Mouse (Mus musculus): ENCODE measurements at regions not wholly inside any gene's neighbourhood (a gene's known extent, or its start where the extent isn't known, plus 50 kb on each side); places are given as distances from the start of the nearest gene placed in this dataset.
A peak's percentile ranks its signal among the peaks of the same experiment; 100 is the strongest.

- DNase-seq (ENCODE audit: low read depth, low spot score): peak; percentile 55
Measured at GRCm38 (mm10) chr2:45512852-45513251, 395.7 kb upstream of the Zeb2 start.

GRCm38 (mm10) chr2:45511791-45512190, 394.6 kb upstream of the Zeb2 start:
- no peak for DNase-seq (ENCODE audit: low read depth, low spot score)

- no peak for DNase-seq (ENCODE audit: low read depth, low spot score)
Measured at GRCm38 (mm10) chr2:45504468-45504867, 387.3 kb upstream of the Zeb2 start.

GRCm38 (mm10) chr2:45493656-45494055, 376.5 kb upstream of the Zeb2 start:
- no peak for DNase-seq (ENCODE audit: low read depth, low spot score)

GRCm38 (mm10) chr2:45486530-45486929, 369.3 kb upstream of the Zeb2 start:
- DNase-seq (ENCODE audit: low read depth, low spot score): no peak

GRCm38 (mm10) chr2:45485477-45485876, 368.3 kb upstream of the Zeb2 start:
- DNase-seq (ENCODE audit: low read depth, low spot score): no peak

- no peak for DNase-seq (ENCODE audit: low read depth, low spot score)
Measured at GRCm38 (mm10) chr2:45480671-45481070, 363.5 kb upstream of the Zeb2 start.

GRCm38 (mm10) chr2:45475996-45476395, 358.8 kb upstream of the Zeb2 start:
- DNase-seq (ENCODE audit: low read depth, low spot score): no peak

GRCm38 (mm10) chr2:45464306-45464705, 347.1 kb upstream of the Zeb2 start:
- DNase-seq (ENCODE audit: low read depth, low spot score): no peak

- DNase-seq (ENCODE audit: low read depth, low spot score): no peak
Measured at GRCm38 (mm10) chr2:45459410-45459809, 342.2 kb upstream of the Zeb2 start.

GRCm38 (mm10) chr2:45454811-45455210, 337.6 kb upstream of the Zeb2 start:
- no peak for DNase-seq (ENCODE audit: low read depth, low spot score)

- DNase-seq (ENCODE audit: low read depth, low spot score): no peak
Measured at GRCm38 (mm10) chr2:45439146-45439545, 322.0 kb upstream of the Zeb2 start.

GRCm38 (mm10) chr2:45438739-45439138, 321.5 kb upstream of the Zeb2 start:
- DNase-seq (ENCODE audit: low read depth, low spot score): no peak

- DNase-seq (ENCODE audit: low read depth, low spot score): peak; percentile 27
Measured at GRCm38 (mm10) chr2:45435261-45435980, 318.2 kb upstream of the Zeb2 start.

- DNase-seq (ENCODE audit: low read depth, low spot score): no peak
Measured at GRCm38 (mm10) chr2:45434789-45435188, 317.6 kb upstream of the Zeb2 start.

GRCm38 (mm10) chr2:45434169-45434568, 317.0 kb upstream of the Zeb2 start:
- no peak for DNase-seq (ENCODE audit: low read depth, low spot score)

- no peak for DNase-seq (ENCODE audit: low read depth, low spot score)
Measured at GRCm38 (mm10) chr2:45431366-45431765, 314.2 kb upstream of the Zeb2 start.

GRCm38 (mm10) chr2:45421774-45422173, 304.6 kb upstream of the Zeb2 start:
- DNase-seq (ENCODE audit: low read depth, low spot score): no peak

- no peak for DNase-seq (ENCODE audit: low read depth, low spot score)
Measured at GRCm38 (mm10) chr2:45408136-45408535, 290.9 kb upstream of the Zeb2 start.

GRCm38 (mm10) chr2:45389902-45390492, 272.8 kb upstream of the Zeb2 start:
- no peak for DNase-seq (ENCODE audit: low read depth, low spot score)

GRCm38 (mm10) chr2:45371268-45371667, 254.1 kb upstream of the Zeb2 start:
- no peak for DNase-seq (ENCODE audit: low read depth, low spot score)

- DNase-seq (ENCODE audit: low read depth, low spot score): no peak
Measured at GRCm38 (mm10) chr2:45370615-45370968, 253.4 kb upstream of the Zeb2 start.

GRCm38 (mm10) chr2:45369914-45370614, 252.9 kb upstream of the Zeb2 start:
- DNase-seq (ENCODE audit: low read depth, low spot score): no peak
